Mouse (Mus musculus) neural tube, embryonic 12.5 days (tissue): ENCODE results near the gene Vars. TPM values are rescaled to one million over a fixed set of nuclear protein-coding genes. Genes with fewer than 3 reads are reported as not detected.
A peak's percentile ranks its signal among the peaks of the same experiment; 100 is the strongest.
"Not testable (repeated sequence)": the region's sequence is repeated elsewhere in the genome, so short reads cannot be mapped to it uniquely, and the experiment has no call there.

Source experiments
- ATAC-seq: fragments of 200-750 bp; cut with Nextera tagmentation; 2 replicates; pipeline ENCODE4 v1.8.0; 2017; ENCODE audit warnings: low read depth, mild to moderate bottlenecking, moderate TSS enrichment, moderate library complexity; ENCODE audit not compliant: low FRiP score
- H3K27ac ChIP-seq: fragments of 300-500 bp; sonication (generic); 2 replicates; pipeline ENCODE4 v1.5.1; 2016
- H3K27me3 ChIP-seq: fragments of 300-500 bp; sonication (generic); replicated peaks from 2 replicates; pipeline ENCODE4 v1.6.1; 2016; ENCODE audit warnings: mild to moderate bottlenecking
- H3K36me3 ChIP-seq: fragments of 300-500 bp; sonication (generic); 2 replicates; pipeline ENCODE4 v1.6.1; 2016; ENCODE audit warnings: mild to moderate bottlenecking
- H3K4me1 ChIP-seq: fragments of 300-500 bp; sonication (generic); 2 replicates; pipeline ENCODE4 v1.6.1; 2016
- H3K4me2 ChIP-seq: fragments of 300-500 bp; sonication (generic); replicated peaks from 2 replicates; pipeline ENCODE4 v1.6.1; 2016; ENCODE audit warnings: mild to moderate bottlenecking
- H3K4me3 ChIP-seq: fragments of 300-500 bp; sonication (generic); 2 replicates; pipeline ENCODE4 v1.5.1; 2016
- H3K9ac ChIP-seq: fragments of 300-500 bp; sonication (generic); 2 replicates; pipeline ENCODE4 v1.6.1; 2016; ENCODE audit warnings: mild to moderate bottlenecking
- H3K9me3 ChIP-seq: fragments of 300-500 bp; sonication (generic); 2 replicates; pipeline ENCODE4 v1.6.1; 2016; ENCODE audit warnings: mild to moderate bottlenecking
- WGBS: fragments of 180-500 bp; shearing (Covaris S2); methylation state at CpG from one replicate; pipeline ENCODE4 v1.1.7; 2016; 5-methylcytosine and 5-hydroxymethylcytosine counted together
- polyA plus RNA-seq: library from polyadenylated mRNA; unstranded; fragments of >200 nt; fragmentation: Nextera tagmentation; extraction: Ambion mirVana; gene quantifications from 2 replicates; pipeline ENCODE4 v1.2.1, GENCODE M21; 2016

Vars gene
- polyA plus RNA-seq, 1 experiment from 2014 or later, result 118 TPM

GRCm38 (mm10) chr17:34975581-34976492, 24.9 kb upstream of the Vars start:
- Histone ChIP-seq H3K9ac (no peak overlapping the region), H3K4me3 (no peak overlapping the region), H3K36me3 (peaks cover 3% of the 10 kb centered on the region; the same call in 1 of the 2 replicates), H3K9me3 (no peaks in the 10 kb centered on the region), H3K27me3 (no peaks in the 10 kb centered on the region), H3K4me1 (peaks cover 5% of the 10 kb centered on the region), H3K27ac (no peak overlapping the region), H3K4me2 (no peak overlapping the region)
- 87% methylated on average over 3 of the region's 3 CpGs for WGBS
- no peak for ATAC-seq

GRCm38 (mm10) chr17:34977000-34977399, 23.8 kb upstream of the Vars start:
- H3K36me3 ChIP-seq, result peaks cover 3% of the 10 kb centered on the region; the same call in 1 of the 2 replicates
- no peak for ATAC-seq
- no peak overlapping the region for H3K4me3 ChIP-seq
- H3K27ac ChIP-seq, result no peak overlapping the region
- 94% methylated on average over 20 of the region's 20 CpGs for WGBS
- no peak overlapping the region for H3K4me2 ChIP-seq
- H3K9me3 ChIP-seq, result no peaks in the 10 kb centered on the region
- H3K27me3 ChIP-seq, result no peaks in the 10 kb centered on the region
- H3K9ac ChIP-seq, result no peak overlapping the region
- peaks cover 9% of the 10 kb centered on the region for H3K4me1 ChIP-seq

- 90% methylated on average over 27 of the region's 27 CpGs for WGBS
- no peak overlapping the region for H3K4me2 ChIP-seq
- no peaks in the 10 kb centered on the region for H3K9me3 ChIP-seq
Observed at GRCm38 (mm10) chr17:34978239-34978638, 22.5 kb upstream of the Vars start.

GRCm38 (mm10) chr17:34979631-34980030, 21.2 kb upstream of the Vars start:
- WGBS, result 95% methylated on average over 4 of the region's 4 CpGs
- peaks cover 3% of the 10 kb centered on the region; the same call in 1 of the 2 replicates for H3K36me3 ChIP-seq
- no peak overlapping the region for H3K27ac ChIP-seq
- H3K9me3 ChIP-seq, result no peaks in the 10 kb centered on the region
- H3K4me2 ChIP-seq, result no peak overlapping the region
- no peak overlapping the region for H3K4me3 ChIP-seq
- no peak for ATAC-seq
- H3K4me1 ChIP-seq, result peaks cover 13% of the 10 kb centered on the region
- no peak overlapping the region for H3K9ac ChIP-seq
- no peaks in the 10 kb centered on the region for H3K27me3 ChIP-seq

More at GRCm38 (mm10) chr17:34978239-34978638, 22.5 kb upstream of the Vars start:
- no peak overlapping the region for H3K4me3 ChIP-seq
- ATAC-seq, result no peak
- no peaks in the 10 kb centered on the region for H3K27me3 ChIP-seq
- peaks cover 13% of the 10 kb centered on the region for H3K4me1 ChIP-seq
- no peak overlapping the region for H3K9ac ChIP-seq
- peaks cover 3% of the 10 kb centered on the region; the same call in 1 of the 2 replicates for H3K36me3 ChIP-seq
- no peak overlapping the region for H3K27ac ChIP-seq

- Histone ChIP-seq H3K9me3 (no peaks in the 10 kb centered on the region), H3K4me2 (peak overlapping the region; percentile 73), H3K27me3 (no peaks in the 10 kb centered on the region), H3K4me3 (peak overlapping the region; percentile 78), H3K4me1 (peaks cover 13% of the 10 kb centered on the region), H3K36me3 (peaks cover 12% of the 10 kb centered on the region), H3K9ac (peak overlapping the region; percentile 80; the same call in 1 of the 2 replicates), H3K27ac (no peak overlapping the region)
- WGBS, result 19% methylated on average over 2 of the region's 2 CpGs
- no peak for ATAC-seq
Observed at GRCm38 (mm10) chr17:34980655-34981054, 20.1 kb upstream of the Vars start.

GRCm38 (mm10) chr17:34981690-34982180, 19.1 kb upstream of the Vars start, which contains the start of gene Lsm2:
TSS of gene Lsm2 (plus strand) at chr17:34981862.
- peak within 1 kb of the TSS; percentile 78 for H3K4me3 ChIP-seq
- peak within 1 kb of the TSS; percentile 80 for H3K9ac ChIP-seq
- H3K9me3 ChIP-seq, result no peaks in the 10 kb centered on the region
- peak within 1 kb of the TSS; percentile 87 for H3K27ac ChIP-seq
- under 1% methylated on average over 58 of the region's 58 CpGs for WGBS
- H3K4me2 ChIP-seq, result peak within 1 kb of the TSS; percentile 73
- H3K4me1 ChIP-seq, result peaks cover 13% of the 10 kb centered on the region
- peak; percentile 90 for ATAC-seq
- H3K36me3 ChIP-seq, result peaks cover 23% of the 10 kb centered on the region
- no peaks in the 10 kb centered on the region for H3K27me3 ChIP-seq

GRCm38 (mm10) chr17:34982328-34982727, 18.5 kb upstream of the Vars start:
- peaks cover 23% of the 10 kb centered on the region for H3K36me3 ChIP-seq
- H3K4me3 ChIP-seq, result peak overlapping the region; percentile 78
- peaks cover 13% of the 10 kb centered on the region for H3K4me1 ChIP-seq
- ATAC-seq, result no peak; the same call in 1 of the 2 replicates
- H3K27me3 ChIP-seq, result no peaks in the 10 kb centered on the region
- peak overlapping the region; percentile 87; the same call in 1 of the 2 replicates for H3K27ac ChIP-seq
- peak overlapping the region; percentile 73 for H3K4me2 ChIP-seq
- WGBS, result under 1% methylated on average over 15 of the region's 15 CpGs
- H3K9me3 ChIP-seq, result no peaks in the 10 kb centered on the region
- H3K9ac ChIP-seq, result peak overlapping the region; percentile 80

- no peak overlapping the region for H3K9ac ChIP-seq
- H3K27me3 ChIP-seq, result no peaks in the 10 kb centered on the region
- no peak overlapping the region for H3K4me2 ChIP-seq
- H3K36me3 ChIP-seq, result peaks cover 21% of the 10 kb centered on the region
- WGBS, result 86% methylated on average over 2 of the region's 2 CpGs
- H3K4me3 ChIP-seq, result no peak overlapping the region
- no peak overlapping the region for H3K27ac ChIP-seq
- ATAC-seq, result no peak
- peaks cover 13% of the 10 kb centered on the region for H3K4me1 ChIP-seq
- no peaks in the 10 kb centered on the region for H3K9me3 ChIP-seq
Observed at GRCm38 (mm10) chr17:34984218-34984617, 16.6 kb upstream of the Vars start.

- Histone ChIP-seq H3K36me3 (peaks cover 25% of the 10 kb centered on the region; the same call in 1 of the 2 replicates), H3K4me1 (peaks cover 4% of the 10 kb centered on the region; the same call in 1 of the 2 replicates), H3K4me3 (no peak overlapping the region), H3K9me3 (no peaks in the 10 kb centered on the region), H3K27me3 (no peaks in the 10 kb centered on the region), H3K4me2 (no peak overlapping the region), H3K27ac (no peak overlapping the region), H3K9ac (no peak overlapping the region)
- ATAC-seq, result no peak
Observed at GRCm38 (mm10) chr17:34994751-34995150, 6.0 kb upstream of the Vars start.

GRCm38 (mm10) chr17:34995192-34995591, 5.6 kb upstream of the Vars start:
- not testable (repeated sequence) for ATAC-seq

GRCm38 (mm10) chr17:34995927-34996326, 4.9 kb upstream of the Vars start:
- not testable (repeated sequence) for H3K4me1 ChIP-seq, H3K27ac ChIP-seq, H3K9me3 ChIP-seq, H3K4me3 ChIP-seq, ATAC-seq, H3K27me3 ChIP-seq, H3K4me2 ChIP-seq, H3K9ac ChIP-seq
- 97% methylated on average over 4 of the region's 4 CpGs for WGBS
- peaks cover 16% of the 10 kb centered on the region; the same call in 1 of the 2 replicates for H3K36me3 ChIP-seq

More at GRCm38 (mm10) chr17:34995192-34995591, 5.6 kb upstream of the Vars start:
- H3K27ac ChIP-seq, H3K4me1 ChIP-seq, H3K9ac ChIP-seq, H3K9me3 ChIP-seq, H3K27me3 ChIP-seq, H3K4me2 ChIP-seq, H3K4me3 ChIP-seq: not testable (repeated sequence)
- 93% methylated on average over 4 of the region's 4 CpGs for WGBS
- peaks cover 23% of the 10 kb centered on the region; the same call in 1 of the 2 replicates for H3K36me3 ChIP-seq

- peaks cover 10% of the 10 kb centered on the region for H3K4me1 ChIP-seq
- no peak overlapping the region for H3K9ac ChIP-seq
- no peak for ATAC-seq
- H3K4me3 ChIP-seq, result no peak overlapping the region
- H3K36me3 ChIP-seq, result peaks cover 13% of the 10 kb centered on the region; the same call in 1 of the 2 replicates
- WGBS, result 90% methylated on average over 13 of the region's 14 CpGs
- H3K27me3 ChIP-seq, result no peaks in the 10 kb centered on the region
- H3K9me3 ChIP-seq, result no peaks in the 10 kb centered on the region
- H3K4me2 ChIP-seq, result 0 out of 2 replicates have a peak overlapping the region, but pooled peaks have one; percentile 1
- H3K27ac ChIP-seq, result no peak overlapping the region
Observed at GRCm38 (mm10) chr17:34996411-34997141, 4.2 kb upstream of the Vars start.
